Mouse (Mus musculus) urinary bladder, postnatal 25 days (tissue): ENCODE measurements at regions not wholly inside any gene's neighbourhood (a gene's known extent, or its start where the extent isn't known, plus 50 kb on each side); places are given as distances from the start of the nearest gene placed in this dataset.

Experiments
- DNase-seq: peaks from one replicate; pipeline ENCODE4 v3.0.0; 2022; ENCODE audit warnings: low spot score

- DNase-seq = no peak
Measured at GRCm38 (mm10) chr7:134436917-134437316, 51.5 kb upstream of the D7Ertd443e start.

- DNase-seq = no peak
Measured at GRCm38 (mm10) chr7:134439281-134439680, 53.8 kb upstream of the D7Ertd443e start.

GRCm38 (mm10) chr7:134445008-134445806 lies 59.7 kb upstream of the D7Ertd443e start:
- no peak for DNase-seq

GRCm38 (mm10) chr7:134447648-134448202 lies 62.3 kb upstream of the D7Ertd443e start:
- DNase-seq = no peak

- no peak for DNase-seq
Measured at GRCm38 (mm10) chr7:134448831-134449230, 63.4 kb upstream of the D7Ertd443e start.

- no peak for DNase-seq
Measured at GRCm38 (mm10) chr7:134462677-134463076, 77.2 kb upstream of the D7Ertd443e start.

- DNase-seq = no peak
Measured at GRCm38 (mm10) chr7:134463380-134463779, 77.9 kb upstream of the D7Ertd443e start.

GRCm38 (mm10) chr7:134467216-134467615 lies 81.8 kb upstream of the D7Ertd443e start:
- no peak for DNase-seq

GRCm38 (mm10) chr7:134471286-134471685 lies 85.8 kb upstream of the D7Ertd443e start:
- no peak for DNase-seq

GRCm38 (mm10) chr7:134491326-134491725 lies 105.9 kb upstream of the D7Ertd443e start:
- DNase-seq = no peak

- DNase-seq = no peak
Measured at GRCm38 (mm10) chr7:134497219-134497618, 111.8 kb upstream of the D7Ertd443e start.

GRCm38 (mm10) chr7:134497870-134498269 lies 112.4 kb upstream of the D7Ertd443e start:
- DNase-seq = no peak

GRCm38 (mm10) chr7:134498716-134499115 lies 113.3 kb upstream of the D7Ertd443e start:
- DNase-seq = no peak

- no peak for DNase-seq
Measured at GRCm38 (mm10) chr7:134499429-134499828, 114.0 kb upstream of the D7Ertd443e start.

- no peak for DNase-seq
Measured at GRCm38 (mm10) chr7:134500210-134500609, 114.7 kb upstream of the D7Ertd443e start.

GRCm38 (mm10) chr7:134501079-134501478 lies 115.6 kb upstream of the D7Ertd443e start:
- DNase-seq = no peak

GRCm38 (mm10) chr7:134510333-134510928 lies 125.0 kb upstream of the D7Ertd443e start:
- no peak for DNase-seq

GRCm38 (mm10) chr7:134519372-134519975 lies 134.0 kb upstream of the D7Ertd443e start:
- DNase-seq = no peak

GRCm38 (mm10) chr7:134523897-134524296 lies 138.4 kb upstream of the D7Ertd443e start:
- no peak for DNase-seq

GRCm38 (mm10) chr7:134525041-134525440 lies 139.6 kb upstream of the D7Ertd443e start:
- no peak for DNase-seq

GRCm38 (mm10) chr7:134525461-134525860 lies 140.0 kb upstream of the D7Ertd443e start:
- no peak for DNase-seq

GRCm38 (mm10) chr7:134527351-134527750 lies 141.9 kb upstream of the D7Ertd443e start:
- no peak for DNase-seq

- DNase-seq = no peak
Measured at GRCm38 (mm10) chr7:134528026-134528425, 142.4 kb upstream of the Dock1 start.
